ENCODE assay signal across 21 mouse cellular contexts in the genomic region with DNA sequence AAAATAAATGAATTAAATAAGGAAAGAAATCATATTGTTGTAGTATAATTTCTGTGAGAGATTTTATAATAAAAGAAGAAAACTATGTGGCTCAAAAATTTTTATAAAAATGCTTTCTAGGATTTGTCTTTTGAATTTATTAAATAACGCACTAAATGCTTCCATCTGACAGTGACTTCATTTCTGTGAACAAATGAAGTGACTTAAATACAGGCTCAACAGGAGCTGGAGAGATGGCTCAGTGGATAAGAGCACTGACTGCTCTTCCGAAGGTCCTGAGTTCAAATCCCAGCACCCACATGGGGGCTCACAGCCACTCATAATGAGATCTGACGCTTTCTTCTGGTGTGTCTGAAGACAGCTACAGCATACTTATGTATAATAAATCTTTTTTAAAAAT. TPM values are rescaled to one million over a fixed set of nuclear protein-coding genes. Genes with fewer than 3 reads are reported as not detected.
"Had no signal": no experiment of that assay in that cellular context is flagged by ENCODE, and none has a peak within 500 bp of the region (broad histone marks: within the 10 kb centered on the region; RNA-seq: fewer than 3 reads in every experiment).

No protein-coding gene starts in this region.

- H3K9me3 ChIP-seq: neural tube, embryonic 12.5 days; neural tube, embryonic 13.5 days; neural tube, embryonic 15.5 days; stomach, embryonic 15.5 days had no signal

- H3K4me1 ChIP-seq: neural tube, embryonic 12.5 days; neural tube, embryonic 13.5 days; neural tube, embryonic 15.5 days had no signal

- H3K27ac ChIP-seq: neural tube, embryonic 12.5 days; neural tube, embryonic 13.5 days; neural tube, embryonic 15.5 days; stomach, embryonic 15.5 days; stomach, postnatal 0 days had no signal

- H3K4me3 ChIP-seq: neural tube, embryonic 12.5 days; neural tube, embryonic 13.5 days; neural tube, embryonic 15.5 days; stomach, embryonic 15.5 days had no signal

- H3K9ac ChIP-seq: neural tube, embryonic 12.5 days; neural tube, embryonic 13.5 days; neural tube, embryonic 15.5 days; stomach, embryonic 15.5 days had no signal

- H3K27me3 ChIP-seq: neural tube, embryonic 12.5 days; neural tube, embryonic 13.5 days; neural tube, embryonic 15.5 days; stomach, embryonic 15.5 days had no signal

- H3K4me2 ChIP-seq: neural tube, embryonic 12.5 days; neural tube, embryonic 13.5 days; neural tube, embryonic 15.5 days; stomach, embryonic 15.5 days had no signal

- DNase-seq: right cerebral cortex, adult 18-20 months; right cerebral cortex, postnatal 14 days; right cerebral cortex, postnatal 25 days; right cerebral cortex, postnatal 4 days; spleen, adult 18-20 months; thymus, adult 18-20 months; thymus, adult 2 months; thymus, postnatal 14 days; thymus, postnatal 25 days; thymus, postnatal 36 days; thymus, postnatal 4 days had no signal

- H3K36me3 ChIP-seq: neural tube, embryonic 12.5 days; neural tube, embryonic 13.5 days; neural tube, embryonic 15.5 days; stomach, embryonic 15.5 days had no signal

RNA-seq across cellular contexts. Expression of a gene that starts 29.0 kb away (rescaled TPM):
- total RNA-seq: neutrophil, adult 5-6 weeks had no signal
- polyA plus RNA-seq: neural tube, embryonic 12.5 days; small intestine, adult 2 months; spleen, adult 2 months; stomach, embryonic 15.5 days; stomach, postnatal 0 days; testis, adult 2 months; thymus, adult 2 months; urinary bladder, adult 2 months had no signal
